ENCODE assay signal across 17 mouse cellular contexts in genomic region chr10:90562906-90563305, GRCm38 (mm10).
DNase-seq lines count a peak whose midpoint lies in the region; ATAC-seq and TF ChIP-seq lines count a peak whose summit lies in the region.
"Had no signal": no experiment of that assay in that cellular context is flagged by ENCODE, and none has a peak within 500 bp of the region (broad histone marks: within the 10 kb centered on the region; RNA-seq: fewer than 3 reads in every experiment).

No protein-coding gene starts in this region.

- DNase-seq in gastrocnemius, adult 2 months = peak; percentile 28
- DNase-seq in gastrocnemius, postnatal 14 days = no peak
- DNase-seq in testis, postnatal 14 days (ENCODE audit: low spot score) = peak; percentile 11
- no peak for DNase-seq in testis, postnatal 10 days (ENCODE audit: low spot score)
- no peak for DNase-seq in ovary, postnatal 10 days (ENCODE audit: low spot score)
- DNase-seq: cerebellum, adult 11-12 months; heart, adult 11 months; heart, postnatal 4 days; retina, postnatal 1 day; spleen, adult 18-20 months had no signal

- 0 out of 2 replicates have a peak overlapping the region, but pooled peaks have one; percentile 12 for H3K27ac ChIP-seq in gastrocnemius, adult 2 months
- 0 out of 2 replicates have a peak overlapping the region, but pooled peaks have one; percentile 18 for H3K27ac ChIP-seq in embryonic facial prominence, embryonic 13.5 days
- no peak overlapping the region for H3K27ac ChIP-seq in midbrain, embryonic 15.5 days
- H3K27ac ChIP-seq: forebrain, embryonic 12.5 days; kidney, embryonic 15.5 days; liver, embryonic 12.5 days; lung, embryonic 15.5 days; midbrain, embryonic 12.5 days had no signal

- H3K4me3 ChIP-seq in gastrocnemius, adult 2 months = peak overlapping the region; percentile 44
- H3K4me3 ChIP-seq in embryonic facial prominence, embryonic 13.5 days = no peak overlapping the region
- no peak overlapping the region for H3K4me3 ChIP-seq in midbrain, embryonic 15.5 days
- H3K4me3 ChIP-seq: forebrain, embryonic 12.5 days; kidney, embryonic 15.5 days; liver, embryonic 12.5 days; lung, embryonic 15.5 days; midbrain, embryonic 12.5 days had no signal

- no peak for ATAC-seq in embryonic facial prominence, embryonic 13.5 days (ENCODE audit: insufficient number of reproducible peaks, insufficient read depth, low FRiP score, low TSS enrichment, low read depth)
- ATAC-seq in midbrain, embryonic 15.5 days (replicated peaks) = no peak
- ATAC-seq: liver, embryonic 12.5 days had no signal

- H3K36me3 ChIP-seq in embryonic facial prominence, embryonic 13.5 days = no peaks in the 10 kb centered on the region
- H3K36me3 ChIP-seq in midbrain, embryonic 15.5 days (replicated peaks) = no peaks in the 10 kb centered on the region
- H3K36me3 ChIP-seq: forebrain, embryonic 12.5 days; kidney, embryonic 15.5 days; liver, embryonic 12.5 days; lung, embryonic 15.5 days; midbrain, embryonic 12.5 days had no signal

- H3K9ac ChIP-seq in embryonic facial prominence, embryonic 13.5 days = no peak overlapping the region
- H3K9ac ChIP-seq in midbrain, embryonic 15.5 days = no peak overlapping the region
- H3K9ac ChIP-seq: forebrain, embryonic 12.5 days; kidney, embryonic 15.5 days; liver, embryonic 12.5 days; lung, embryonic 15.5 days; midbrain, embryonic 12.5 days had no signal

- H3K4me1 ChIP-seq in embryonic facial prominence, embryonic 13.5 days = peaks cover 6% of the 10 kb centered on the region; the same call in 1 of the 2 replicates
- no peaks in the 10 kb centered on the region for H3K4me1 ChIP-seq in midbrain, embryonic 15.5 days
- H3K4me1 ChIP-seq: forebrain, embryonic 12.5 days; kidney, embryonic 15.5 days; liver, embryonic 12.5 days; lung, embryonic 15.5 days; midbrain, embryonic 12.5 days had no signal

- intact Hi-C loops in gastrocnemius, adult 2 months (cut with DNase I) = no loop called here
- intact Hi-C loops in gastrocnemius, postnatal 14 days (cut with DNase I; ENCODE audit: low total_unique reads) = no loop called here

- 49% methylated on average over 7 of the region's 7 CpGs for WGBS in embryonic facial prominence, embryonic 13.5 days
- WGBS in midbrain, embryonic 15.5 days = 88% methylated on average over 7 of the region's 7 CpGs

- H3K9me3 ChIP-seq in embryonic facial prominence, embryonic 13.5 days = no peaks in the 10 kb centered on the region
- no peaks in the 10 kb centered on the region for H3K9me3 ChIP-seq in midbrain, embryonic 15.5 days
- H3K9me3 ChIP-seq: forebrain, embryonic 12.5 days; kidney, embryonic 15.5 days; lung, embryonic 15.5 days; midbrain, embryonic 12.5 days had no signal

- no peak for TF ChIP-seq CTCF in gastrocnemius, adult 2 months (IDR thresholded peaks at IDR 0.05)

- no peak overlapping the region for H3K4me2 ChIP-seq in embryonic facial prominence, embryonic 13.5 days
- H3K4me2 ChIP-seq in midbrain, embryonic 15.5 days = no peak overlapping the region
- H3K4me2 ChIP-seq: forebrain, embryonic 12.5 days; kidney, embryonic 15.5 days; liver, embryonic 12.5 days; lung, embryonic 15.5 days; midbrain, embryonic 12.5 days had no signal

- no peaks in the 10 kb centered on the region for H3K27me3 ChIP-seq in embryonic facial prominence, embryonic 13.5 days
- H3K27me3 ChIP-seq in midbrain, embryonic 15.5 days (replicated peaks) = no peaks in the 10 kb centered on the region
- H3K27me3 ChIP-seq: forebrain, embryonic 12.5 days; kidney, embryonic 15.5 days; liver, embryonic 12.5 days; lung, embryonic 15.5 days; midbrain, embryonic 12.5 days had no signal

Comparison
In these comparisons a context has a peak if more than half of its experiments do, and no peak if none do; other contexts are left out.
1. DNase-seq: peak in gastrocnemius, adult 2 months (single experiment) and testis, postnatal 14 days (single experiment); none in gastrocnemius, postnatal 14 days (single experiment), testis, postnatal 10 days (single experiment) and ovary, postnatal 10 days (single experiment).